Mouse (Mus musculus) midbrain, postnatal 0 days (tissue): Measurements from ENCODE around the gene Cryzl2. TPM values are rescaled to one million over a fixed set of nuclear protein-coding genes. Genes with fewer than 3 reads are reported as not detected.

ENCODE experiments used
- ATAC-seq: fragments of 200-750 bp; cut with Nextera tagmentation; 2 replicates; pipeline ENCODE4 v1.8.0; 2017; ENCODE audit warnings: moderate number of reproducible peaks, mild to moderate bottlenecking, moderate TSS enrichment, moderate library complexity; ENCODE audit not compliant: low FRiP score
- DNase-seq: peaks from one replicate; pipeline ENCODE4 v3.0.0-alpha.2; 2015; ENCODE audit warnings: low spot score
- H3K27ac ChIP-seq: fragments of 300-500 bp; sonication (generic); 2 replicates; pipeline ENCODE4 v1.5.1; 2014; ENCODE audit warnings: low read depth, mild to moderate bottlenecking, low read length, mixed read lengths
- H3K27me3 ChIP-seq: fragments of 300-500 bp; sonication (generic); 2 replicates; pipeline ENCODE4 v1.6.1; 2014; ENCODE audit warnings: low read length, control low read depth, mixed read lengths; ENCODE audit not compliant: insufficient read depth
- H3K36me3 ChIP-seq: fragments of 300-500 bp; sonication (generic); 2 replicates; pipeline ENCODE4 v1.6.1; 2014; ENCODE audit warnings: low read length, control low read depth, mixed read lengths; ENCODE audit not compliant: insufficient read depth
- H3K4me1 ChIP-seq: fragments of 300-500 bp; sonication (generic); 2 replicates; pipeline ENCODE4 v1.6.1; 2014; ENCODE audit warnings: mild to moderate bottlenecking, control low read depth, antibody characterized with exemption, low read length, mixed read lengths; ENCODE audit not compliant: insufficient read depth
- H3K4me2 ChIP-seq: fragments of 300-500 bp; sonication (generic); 2 replicates; pipeline ENCODE4 v1.6.1; 2014; ENCODE audit warnings: low read depth, mild to moderate bottlenecking, low read length, mixed read lengths; ENCODE audit not compliant: poor library complexity, severe bottlenecking
- H3K4me3 ChIP-seq: fragments of 300-500 bp; sonication (generic); 2 replicates; pipeline ENCODE4 v1.5.1; 2014; ENCODE audit warnings: low read depth, mild to moderate bottlenecking, low read length, moderate library complexity
- H3K9ac ChIP-seq: fragments of 300-500 bp; sonication (generic); replicated peaks from 2 replicates; pipeline ENCODE4 v1.6.1; 2014; ENCODE audit warnings: mild to moderate bottlenecking, low read length, moderate library complexity, mixed read lengths; ENCODE audit not compliant: poor library complexity, severe bottlenecking
- H3K9me3 ChIP-seq: fragments of 300-500 bp; sonication (generic); 2 replicates; pipeline ENCODE4 v1.6.1; 2016; ENCODE audit warnings: low read length, control low read depth
- CTCF ChIP-seq: IDR thresholded peaks from 2 replicates; pipeline ENCODE4 v1.5.1; 2016; ENCODE audit warnings: antibody characterized with exemption, mild to moderate bottlenecking
- WGBS: fragments of 180-500 bp; shearing (Covaris S2); extraction: QIAGEN DNeasy Blood & Tissue Kit; methylation state at CpG from one replicate; pipeline ENCODE4 v1.1.7; 2014; 5-methylcytosine and 5-hydroxymethylcytosine counted together
- polyA plus RNA-seq: library from polyadenylated mRNA; unstranded; fragments of >200 nt; fragmentation: Nextera tagmentation; extraction: Ambion mirVana; gene quantifications from 2 replicates; pipeline ENCODE4 v1.2.1, GENCODE M21; 2015
- total RNA-seq: library from RNA; depleted of rRNA; stranded (reverse); fragments of >200 nt; gene quantifications from 2 replicates; pipeline ENCODE4 v1.2.3, GENCODE M21; 2014

Gene Cryzl2
- total and polyA plus RNA-seq, 2 experiments from 2014 or later = 9.0 to 9.4 TPM

DNA sequence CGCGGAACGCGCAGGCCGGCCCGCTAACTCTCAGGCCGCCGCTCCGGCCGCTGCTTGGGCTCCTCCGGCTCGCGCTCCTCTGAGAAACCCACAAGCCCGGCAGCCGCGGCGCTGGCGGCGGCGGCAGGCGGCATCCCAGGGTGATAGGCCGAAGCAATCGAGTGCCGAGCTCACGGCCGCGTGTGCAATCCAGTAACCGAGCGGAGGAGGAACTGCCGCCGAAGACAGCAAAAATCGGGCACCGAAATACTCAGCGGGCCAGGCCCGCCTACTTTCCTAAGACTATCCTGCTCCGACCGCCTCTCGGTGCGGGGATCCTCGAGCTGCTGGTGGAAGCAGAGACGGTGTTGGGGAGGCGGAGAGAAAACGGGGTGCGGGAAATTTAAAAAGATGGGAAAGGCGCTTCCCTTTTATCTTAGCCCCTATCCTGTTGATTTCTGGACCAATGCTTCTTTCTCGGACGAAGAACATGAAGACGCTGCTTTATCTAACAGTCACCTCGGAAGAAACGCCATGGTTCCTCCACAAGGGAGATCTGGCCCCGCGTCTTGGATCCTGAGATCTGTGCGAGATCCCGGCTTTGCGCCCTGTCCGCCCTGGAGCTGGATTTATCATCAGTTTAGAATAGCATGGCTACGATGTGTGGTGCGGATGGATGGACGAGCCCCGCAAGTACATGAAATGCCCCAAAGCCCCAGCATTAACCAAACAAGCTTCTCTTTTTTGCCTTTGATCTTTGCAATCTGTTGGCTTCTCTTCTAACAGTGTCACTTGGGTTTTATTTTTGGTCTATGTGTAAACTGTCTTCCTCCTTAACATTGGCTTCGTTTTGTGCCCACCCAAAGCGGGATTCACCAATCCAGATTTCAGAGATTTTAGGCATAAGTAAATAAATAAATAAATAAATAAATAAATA is 45.7 kb upstream of the Cryzl2 start, which contains the start of gene Rasal2:
TSS of gene Rasal2 (minus strand) at position 142 of the 916 bp plus-strand sequence.
- ATAC-seq (peak; percentile 98), DNase-seq (peak; percentile 99)
- H3K9ac ChIP-seq = peak within 1 kb of the TSS; percentile 86
- 0 out of 2 replicates have a peak, but pooled peaks cover 2% of the 10 kb centered on the region for H3K4me1 ChIP-seq
- no peaks in the 10 kb centered on the region for H3K9me3 ChIP-seq
- WGBS = under 1% methylated on average over 61 of the region's 62 CpGs
- H3K27ac ChIP-seq = peak within 1 kb of the TSS; percentile 93
- peak within 1 kb of the TSS; percentile 82 for H3K4me3 ChIP-seq
- TF ChIP-seq CTCF = no peak
- H3K36me3 ChIP-seq = no peaks in the 10 kb centered on the region
- no peaks in the 10 kb centered on the region for H3K27me3 ChIP-seq
- peak within 1 kb of the TSS; percentile 83 for H3K4me2 ChIP-seq

DNA sequence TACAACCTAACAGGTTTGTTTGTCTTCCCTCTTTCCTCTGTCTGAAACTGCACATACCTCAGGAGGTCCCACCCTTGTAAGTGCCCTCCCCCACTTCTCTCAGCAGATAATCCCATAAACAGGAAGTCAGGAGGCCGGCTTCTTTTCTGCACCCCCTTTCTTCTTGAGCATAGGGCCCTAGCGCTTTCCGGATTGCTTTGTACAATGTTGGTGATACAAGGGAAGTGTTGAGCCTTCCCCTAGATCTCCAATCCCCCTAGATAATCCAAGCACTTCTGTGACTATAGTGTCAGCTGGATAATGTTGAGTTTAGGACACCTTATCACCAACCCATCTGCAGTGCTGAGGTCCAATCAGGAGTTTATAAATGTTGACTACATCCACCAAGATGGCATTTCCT is 42.6 kb upstream of the Cryzl2 start:
- no peak for ATAC-seq
- no peaks in the 10 kb centered on the region for H3K27me3 ChIP-seq
- no peak overlapping the region for H3K9ac ChIP-seq
- no peak for DNase-seq
- 90% methylated on average over 3 of the region's 3 CpGs for WGBS
- H3K36me3 ChIP-seq = no peaks in the 10 kb centered on the region
- H3K4me3 ChIP-seq = no peak overlapping the region
- H3K9me3 ChIP-seq = no peaks in the 10 kb centered on the region
- TF ChIP-seq CTCF = no peak
- no peak overlapping the region for H3K27ac ChIP-seq
- no peak overlapping the region for H3K4me2 ChIP-seq
- H3K4me1 ChIP-seq = no peaks in the 10 kb centered on the region

DNA sequence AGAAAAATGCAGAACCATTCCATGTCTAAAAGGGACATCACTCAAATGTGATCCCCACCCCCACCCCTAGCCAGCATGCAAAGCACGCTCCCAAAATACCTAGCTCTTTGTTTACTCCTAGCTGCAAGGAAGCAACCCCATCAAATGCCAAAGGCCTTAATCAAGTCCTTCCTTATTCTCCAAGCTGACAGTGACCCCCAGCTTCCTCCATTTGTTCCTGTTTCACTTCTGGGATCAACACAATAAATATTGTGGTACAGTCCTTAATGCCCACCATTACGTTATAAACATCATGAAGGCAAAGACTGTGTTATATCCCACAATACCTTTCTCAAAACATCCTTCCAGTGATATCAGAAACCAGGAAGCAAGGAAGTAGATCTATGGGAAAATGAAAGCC is 41.7 kb upstream of the Cryzl2 start:
- H3K9me3 ChIP-seq = no peaks in the 10 kb centered on the region
- H3K36me3 ChIP-seq = no peaks in the 10 kb centered on the region
- WGBS = 91% methylated on average over 2 of the region's 2 CpGs
- TF ChIP-seq CTCF = no peak
- H3K4me2 ChIP-seq = no peak overlapping the region
- ATAC-seq (no peak), DNase-seq (no peak)
- H3K4me1 ChIP-seq = no peaks in the 10 kb centered on the region
- H3K27ac ChIP-seq = no peak overlapping the region
- H3K27me3 ChIP-seq = no peaks in the 10 kb centered on the region
- H3K4me3 ChIP-seq = no peak overlapping the region
- H3K9ac ChIP-seq = no peak overlapping the region

DNA sequence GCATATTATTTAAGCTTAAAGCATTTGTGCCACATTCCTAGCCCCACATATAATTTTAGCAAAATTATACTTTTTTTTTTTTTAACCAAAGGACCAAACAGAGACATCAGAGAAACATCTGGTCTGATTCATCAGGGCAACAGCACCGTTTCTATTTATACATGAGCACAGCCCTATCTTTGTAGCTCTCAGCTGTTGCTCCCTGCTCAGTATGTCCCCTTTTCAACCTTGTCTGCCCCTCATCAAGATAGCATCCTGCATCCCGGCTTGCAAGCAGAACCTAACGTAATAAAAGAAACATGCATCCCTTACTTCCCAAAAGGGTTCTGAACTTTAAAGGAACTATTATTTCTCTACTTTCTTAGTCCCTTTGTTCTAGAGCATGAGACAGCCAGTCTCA is 41.0 kb upstream of the Cryzl2 start:
- Histone ChIP-seq H3K4me3 (no peak overlapping the region), H3K9ac (no peak overlapping the region), H3K4me2 (no peak overlapping the region), H3K27ac (no peak overlapping the region), H3K4me1 (no peaks in the 10 kb centered on the region), H3K9me3 (no peaks in the 10 kb centered on the region), H3K36me3 (no peaks in the 10 kb centered on the region), H3K27me3 (no peaks in the 10 kb centered on the region)
- no peak for DNase-seq
- WGBS = 64% methylated on average over 3 of the region's 3 CpGs
- ATAC-seq = no peak
- TF ChIP-seq CTCF = no peak

DNA sequence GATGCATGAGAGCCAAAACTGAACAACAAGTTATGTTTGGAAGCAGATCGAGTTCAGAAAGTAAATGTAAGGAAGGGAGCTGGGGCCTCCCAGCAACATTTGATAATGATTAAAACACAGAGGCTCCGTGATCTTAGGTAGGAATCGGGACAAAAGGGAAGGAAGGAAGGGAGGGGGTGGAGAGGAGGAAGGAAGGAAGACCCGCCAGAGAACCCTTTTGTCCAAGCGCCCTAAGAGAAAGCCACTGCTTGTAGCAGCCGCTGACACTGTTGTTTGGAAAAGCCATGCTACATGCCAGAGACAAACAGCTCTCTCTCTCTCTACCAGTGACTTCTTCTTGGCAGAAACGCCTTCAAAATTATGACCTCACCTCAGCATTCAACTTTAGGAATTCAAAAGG is 40.5 kb upstream of the Cryzl2 start:
- ATAC-seq (no peak), DNase-seq (no peak)
- H3K27me3 ChIP-seq = no peaks in the 10 kb centered on the region
- no peaks in the 10 kb centered on the region for H3K36me3 ChIP-seq
- H3K4me1 ChIP-seq = no peaks in the 10 kb centered on the region
- H3K9ac ChIP-seq = no peak overlapping the region
- H3K9me3 ChIP-seq = no peaks in the 10 kb centered on the region
- TF ChIP-seq CTCF = no peak
- H3K27ac ChIP-seq = no peak overlapping the region
- H3K4me2 ChIP-seq = no peak overlapping the region
- 43% methylated on average over 7 of the region's 7 CpGs for WGBS
- no peak overlapping the region for H3K4me3 ChIP-seq

DNA sequence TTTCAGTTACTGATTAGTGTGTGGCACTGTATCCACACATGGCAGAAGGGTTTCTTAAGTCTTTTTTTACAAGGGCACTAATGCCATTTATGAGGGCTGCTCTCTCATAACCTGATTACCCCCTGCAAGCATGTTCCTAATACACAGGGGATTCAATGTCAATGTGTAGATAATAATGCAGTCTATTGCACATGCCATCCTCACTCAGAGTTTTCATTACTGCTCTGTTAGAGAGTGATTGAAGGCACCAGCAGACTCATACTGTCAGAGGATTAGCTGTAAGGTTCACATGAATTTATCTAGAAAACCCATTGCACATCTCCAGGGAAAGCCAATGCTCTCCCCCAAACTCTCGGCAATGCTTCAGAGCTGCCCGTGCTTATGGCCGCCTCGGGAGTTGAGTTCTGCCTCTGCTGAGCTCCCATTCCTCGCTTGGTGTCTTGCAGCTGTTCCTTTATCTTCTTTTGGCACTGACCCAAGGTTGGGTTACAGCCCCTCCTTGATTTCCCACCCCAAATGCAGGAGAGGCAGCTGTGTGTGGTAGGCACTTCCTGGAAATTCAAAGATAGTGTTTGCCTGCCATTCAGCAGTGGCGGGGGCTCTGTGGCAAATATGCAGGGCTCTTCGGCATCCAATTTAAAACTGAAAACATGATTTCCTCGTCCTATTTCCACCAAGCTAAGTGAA is 32.5 kb upstream of the Cryzl2 start:
- ATAC-seq = peak; percentile 13; the same call in 1 of the 2 replicates
- no peak for TF ChIP-seq CTCF

More for the DNA sequence above, 32.5 kb upstream of the Cryzl2 start:
- Histone ChIP-seq H3K9me3 (no peaks in the 10 kb centered on the region), H3K27ac (no peak overlapping the region), H3K4me3 (no peak overlapping the region), H3K36me3 (no peaks in the 10 kb centered on the region), H3K9ac (no peak overlapping the region), H3K4me2 (peak overlapping the region; percentile 28), H3K4me1 (no peaks in the 10 kb centered on the region), H3K27me3 (no peaks in the 10 kb centered on the region)
- WGBS = 27% methylated on average over 8 of the region's 8 CpGs
- DNase-seq = peak; percentile 71
